Mouse (Mus musculus) mature B cell (primary cell): Measurements from ENCODE around the gene Nr1h2.

Experiments
- in situ Hi-C: fragments of 300-500 bp; cut with MboI; formaldehyde crosslinking; loops from 2 replicates; pipeline ENCODE4 v1.14.3; 2019

The Nr1h2 gene

GRCm38 (mm10) chr7:44549621-44550408 is 3.9 kb downstream of the Nr1h2 start:
- in situ Hi-C loops: no loop called here

- in situ Hi-C loops: no loop called here
These were observed 5.2 kb downstream of the Nr1h2 start, which contains the start of gene Pold1 for GRCm38 (mm10) chr7:44548497-44549087. TSS of gene Pold1 (minus strand) at chr7:44548849.

GRCm38 (mm10) chr7:44547725-44548124 is 6.0 kb downstream of the Nr1h2 start:
- in situ Hi-C loops: no loop called here

GRCm38 (mm10) chr7:44547041-44547440 is 6.7 kb downstream of the Nr1h2 start:
- in situ Hi-C loops: no loop called here

GRCm38 (mm10) chr7:44546274-44546673 is 7.5 kb downstream of the Nr1h2 start:
- in situ Hi-C loops: no loop called here

- in situ Hi-C loops: no loop called here
These were observed 10.7 kb downstream of the Nr1h2 start for GRCm38 (mm10) chr7:44543071-44543470.

GRCm38 (mm10) chr7:44542555-44542954 is 11.2 kb downstream of the Nr1h2 start:
- in situ Hi-C loops: no loop called here

GRCm38 (mm10) chr7:44538756-44539624 is 14.8 kb downstream of the Nr1h2 start:
- in situ Hi-C loops: no loop called here

- in situ Hi-C loops: no loop called here
These were observed 16.3 kb downstream of the Nr1h2 start for GRCm38 (mm10) chr7:44537496-44537895.

GRCm38 (mm10) chr7:44537009-44537408 is 16.7 kb downstream of the Nr1h2 start:
- in situ Hi-C loops: no loop called here

GRCm38 (mm10) chr7:44536590-44536968 is 17.2 kb downstream of the Nr1h2 start:
- in situ Hi-C loops: no loop called here

- in situ Hi-C loops: no loop called here
These were observed 17.8 kb downstream of the Nr1h2 start for GRCm38 (mm10) chr7:44535657-44536589.

- in situ Hi-C loops: no loop called here
These were observed 18.9 kb downstream of the Nr1h2 start for GRCm38 (mm10) chr7:44534656-44535441.

GRCm38 (mm10) chr7:44534242-44534641 is 19.5 kb downstream of the Nr1h2 start:
- in situ Hi-C loops: no loop called here

- in situ Hi-C loops: no loop called here
These were observed 20.1 kb downstream of the Nr1h2 start for GRCm38 (mm10) chr7:44533746-44534045.

GRCm38 (mm10) chr7:44532918-44533745 is 20.6 kb downstream of the Nr1h2 start:
- in situ Hi-C loops: no loop called here

GRCm38 (mm10) chr7:44531946-44532732 is 21.6 kb downstream of the Nr1h2 start, which contains the start of gene Spib:
TSS of gene Spib (minus strand) at chr7:44532071.
- in situ Hi-C loops: no loop called here

GRCm38 (mm10) chr7:44531207-44531606 is 22.5 kb downstream of the Nr1h2 start:
- in situ Hi-C loops: no loop called here

- in situ Hi-C loops: no loop called here
These were observed 23.2 kb downstream of the Nr1h2 start for GRCm38 (mm10) chr7:44530507-44530906.
